Mouse (Mus musculus) left cerebral cortex, postnatal 36 days (tissue): Measurements from ENCODE around the gene Il11ra2. TPM values are rescaled to one million over a fixed set of nuclear protein-coding genes. Genes with fewer than 3 reads are reported as not detected.
"Not testable (repeated sequence)": the region's sequence is repeated elsewhere in the genome, so short reads cannot be mapped to it uniquely, and the experiment has no call there.

Source experiments
- DNase-seq, 2 experiments: peaks; one replicate each; pipeline ENCODE4 v3.0.0; 2021 to 2022; ENCODE audit warnings: low spot score in 2 of 2, mixed read lengths in 1 of 2
- intact Hi-C: fragments of 180-260 bp; cut with DNase I; formaldehyde crosslinking; loops from one replicate; pipeline ENCODE4 v1.15.1; 2025
- total RNA-seq, 2 experiments: library from RNA; stranded (reverse); gene quantifications; 2 replicates each; pipeline ENCODE4 v1.2.3; 2021

Gene Il11ra2
- total RNA-seq = under 1 TPM; 0.32 to 0.41 TPM

GRCm38 (mm10) chr4:42661793-42662192 is at the start of gene Il11ra2:
Il11ra2 (minus strand) TSS chr4:42661893.
- DNase-seq, intact Hi-C loops: not testable (repeated sequence)

GRCm38 (mm10) chr4:42682183-42682524 is 20.5 kb upstream of the Il11ra2 start:
- intact Hi-C loops, DNase-seq: not testable (repeated sequence)

GRCm38 (mm10) chr4:42681473-42682182 is 19.9 kb upstream of the Il11ra2 start:
- intact Hi-C loops, DNase-seq: not testable (repeated sequence)

GRCm38 (mm10) chr4:42680374-42681356 is 19.0 kb upstream of the Il11ra2 start:
- intact Hi-C loops, DNase-seq: not testable (repeated sequence)

GRCm38 (mm10) chr4:42679365-42679764 is 17.7 kb upstream of the Il11ra2 start:
- intact Hi-C loops, DNase-seq: not testable (repeated sequence)

- DNase-seq, intact Hi-C loops: not testable (repeated sequence)
Observed at GRCm38 (mm10) chr4:42675415-42675814, 13.7 kb upstream of the Il11ra2 start.

GRCm38 (mm10) chr4:42654951-42655350 is 6.7 kb downstream of the Il11ra2 start, which contains the start of gene Ccl27b:
Ccl27b (plus strand) TSS chr4:42655251.
- intact Hi-C loops, DNase-seq: not testable (repeated sequence)

GRCm38 (mm10) chr4:42629419-42629818 is 32.3 kb downstream of the Il11ra2 start, which contains the start of gene Gm2564:
Gm2564 (plus strand) TSS chr4:42629719.
- intact Hi-C loops, DNase-seq: not testable (repeated sequence)

GRCm38 (mm10) chr4:42611895-42612294 is 49.8 kb downstream of the Il11ra2 start, which contains the start of gene Gm10591:
Gm10591 (plus strand) TSS chr4:42612195.
- intact Hi-C loops, DNase-seq: not testable (repeated sequence)

Other genes starting within 250 kb of the Il11ra2 start
- gene Gm21586, start 222.5 kb downstream of the Il11ra2 start, total RNA-seq = not detected
- 1 to 10 TPM; 6.9 to 7.7 TPM for gene Gm2163, start 195.1 kb downstream of the Il11ra2 start, total RNA-seq
- under 1 TPM in 1 of 2 experiments, not detected in 1; 0.66 TPM for gene Fam205a2, start 133.7 kb downstream of the Il11ra2 start, total RNA-seq
- gene Gm10591, start 49.7 kb downstream of the Il11ra2 start, total RNA-seq = not detected
- 10 to 100 TPM; 14.3 TPM for gene Gm2564, start 32.2 kb downstream of the Il11ra2 start, total RNA-seq
- 1 to 10 TPM; 3.9 to 7.2 TPM for gene Ccl27b, start 6.6 kb downstream of the Il11ra2 start, total RNA-seq
- 1 to 10 TPM; 3.1 to 4.0 TPM for gene 4930578G10Rik, start 73.7 kb upstream of the Il11ra2 start, total RNA-seq
- 1 to 10 TPM in 1 of 2 experiments, under 1 TPM in 1; 0.82 to 1.0 TPM for gene Ccl19, start 94.7 kb upstream of the Il11ra2 start, total RNA-seq
- under 1 TPM in 1 of 2 experiments, not detected in 1; 0.52 TPM for gene Ccl21a, start 112.1 kb upstream of the Il11ra2 start, total RNA-seq
- under 1 TPM; 0.20 to 0.22 TPM for gene Fam205a1, start 192.0 kb upstream of the Il11ra2 start, total RNA-seq
- gene Gm12394, start 194.9 kb upstream of the Il11ra2 start, total RNA-seq = 1 to 10 TPM; 2.6 TPM
- gene Fam205c, start 212.3 kb upstream of the Il11ra2 start, total RNA-seq = 1 to 10 TPM; 1.2 to 2.0 TPM